Mouse (Mus musculus) bone marrow, adult 2 months (tissue): Measurements from ENCODE around the gene Atg16l2.

Source experiments
- CTCF ChIP-seq: fragments of 200-500 bp; IDR thresholded peaks from 2 replicates; pipeline ENCODE4 v1.5.1; 2011; ENCODE audit warnings: low read length, control low read depth; ENCODE audit not compliant: control insufficient read depth, insufficient read depth
- POLR2A ChIP-seq: fragments of 200-500 bp; IDR thresholded peaks from 2 replicates; pipeline ENCODE4 v1.6.1; 2011; ENCODE audit warnings: low read depth, mild to moderate bottlenecking, control low read depth, low read length, borderline replicate concordance; ENCODE audit not compliant: control insufficient read depth

DNA sequence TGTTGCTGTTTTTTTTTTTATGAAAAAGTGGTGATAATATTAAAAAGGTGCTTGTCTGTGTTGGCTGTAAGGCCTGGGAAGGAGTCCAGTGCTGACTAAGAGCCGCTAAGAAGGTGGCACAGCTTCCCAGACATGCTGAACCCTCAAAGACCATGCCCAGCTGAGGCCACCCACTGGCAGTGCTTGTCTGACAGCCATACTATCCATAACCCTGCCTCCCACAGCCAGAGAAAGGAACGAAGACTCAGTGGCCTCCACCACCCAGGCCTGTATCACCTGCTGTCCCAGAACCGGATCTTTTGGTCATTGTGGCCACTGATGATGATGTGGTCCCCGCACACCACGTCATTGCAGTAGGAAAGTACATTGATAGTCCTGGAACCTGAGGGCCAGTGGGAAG, 10.8 kb downstream of the Atg16l2 start:
- TF ChIP-seq CTCF: no peak
- no peak for TF ChIP-seq POLR2A
